Comparison of ENCODE assay signal across 8 mouse cellular contexts in the genomic region with DNA sequence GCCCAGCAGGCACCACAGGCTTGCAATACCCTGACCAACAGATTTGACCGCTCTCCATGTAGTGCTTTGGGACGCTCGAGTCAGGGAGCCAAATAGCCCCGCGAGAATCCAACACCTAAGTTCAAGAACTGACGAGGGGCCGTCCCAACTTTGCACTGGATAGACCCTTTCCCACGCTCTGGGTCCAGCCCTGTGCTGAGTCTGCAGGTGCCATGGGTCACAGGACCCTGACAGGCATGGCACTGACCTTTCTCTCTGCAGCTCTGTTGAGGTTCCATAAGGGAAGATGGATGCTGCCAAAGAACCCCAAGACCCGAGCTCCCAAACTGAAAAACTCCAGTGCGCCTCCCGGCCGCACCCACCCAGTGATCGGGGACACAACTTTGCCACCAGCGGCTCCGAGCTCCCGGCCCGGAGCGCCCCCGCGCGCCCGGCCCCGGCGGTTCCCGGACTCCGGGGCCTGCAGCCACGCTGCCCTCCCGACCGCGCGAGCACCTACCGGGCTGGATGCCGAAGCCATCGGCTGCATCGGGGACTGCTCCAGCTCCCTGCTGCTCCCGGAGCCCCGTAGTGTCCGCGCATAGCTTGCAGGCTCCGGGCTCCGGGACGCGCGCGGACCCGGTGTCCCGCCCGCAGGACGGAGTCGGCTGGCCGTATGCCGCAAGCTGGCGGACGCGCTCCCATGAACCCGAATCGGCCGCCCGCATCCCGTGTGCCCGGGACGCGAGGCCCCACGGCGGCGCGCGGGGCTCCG. TPM values are rescaled to one million over a fixed set of nuclear protein-coding genes. Genes with fewer than 3 reads are reported as not detected.
A peak's percentile ranks its signal among the peaks of the same experiment; 100 is the strongest.
DNase-seq lines count a peak whose midpoint lies in the region; ATAC-seq and TF ChIP-seq lines count a peak whose summit lies in the region.

No protein-coding gene starts in this region.

- H3K27me3 ChIP-seq in cerebellum, adult 2 months (ENCODE audit: control insufficient read depth, insufficient read depth, low read length) = no peaks in the 10 kb centered on the region
- H3K27me3 ChIP-seq in hindbrain, embryonic 12.5 days = peaks cover 9% of the 10 kb centered on the region
- H3K27me3 ChIP-seq in lung, embryonic 16.5 days (ENCODE audit: control insufficient read depth, insufficient read depth, low read depth, low read length) = no peaks in the 10 kb centered on the region

- no peak for TF ChIP-seq POLR2A in cerebellum, adult 2 months (IDR thresholded peaks at IDR 0.05; ENCODE audit: borderline replicate concordance, insufficient read depth, low read length)

- under 1% methylated on average over 69 of the region's 69 CpGs for WGBS in cerebellum, adult 2 months
- WGBS in hindbrain, embryonic 12.5 days = under 1% methylated on average over 69 of the region's 69 CpGs
- under 1% methylated on average over 65 of the region's 69 CpGs for WGBS in lung, embryonic 16.5 days

- no peak overlapping the region for H3K27ac ChIP-seq in cerebellum, adult 2 months (ENCODE audit: insufficient read depth, low read length)
- H3K27ac ChIP-seq in hindbrain, embryonic 12.5 days = peak overlapping the region; percentile 37; the same call in 1 of the 2 replicates
- peak overlapping the region; percentile 77 for H3K27ac ChIP-seq in lung, embryonic 16.5 days (ENCODE audit: low read length)

- peak; percentile 31 for ATAC-seq in frontal cortex, adult (ENCODE audit: low TSS enrichment)
- ATAC-seq in hindbrain, embryonic 12.5 days (ENCODE audit: low FRiP score) = peak; percentile 70
- peak; percentile 65 for ATAC-seq in lung, embryonic 16.5 days (ENCODE audit: low read depth)
- no peak for ATAC-seq in CD4-positive, CD25-positive, alpha-beta regulatory T cell, adult 4 months

- peak overlapping the region; percentile 78 for H3K9ac ChIP-seq in hindbrain, embryonic 12.5 days
- H3K9ac ChIP-seq in lung, embryonic 16.5 days (ENCODE audit: low read length) = peak overlapping the region; percentile 81

- peak overlapping the region; percentile 52 for H3K4me3 ChIP-seq in cerebellum, adult 2 months (replicated peaks; ENCODE audit: insufficient read depth, low read depth, low read length)
- peak overlapping the region; percentile 69 for H3K4me3 ChIP-seq in hindbrain, embryonic 12.5 days
- peak overlapping the region; percentile 76 for H3K4me3 ChIP-seq in lung, embryonic 16.5 days (ENCODE audit: low read length)

- H3K4me2 ChIP-seq in hindbrain, embryonic 12.5 days (replicated peaks) = peak overlapping the region; percentile 98
- H3K4me2 ChIP-seq in lung, embryonic 16.5 days (ENCODE audit: low read depth, low read length) = peak overlapping the region; percentile 97

- peak; percentile 32; the same call in 1 of the 2 replicates for TF ChIP-seq CTCF in cerebellum, adult 2 months (IDR thresholded peaks at IDR 0.05; ENCODE audit: borderline replicate concordance, insufficient read depth, low read depth, low read length)

- no peaks in the 10 kb centered on the region for H3K9me3 ChIP-seq in hindbrain, embryonic 12.5 days (replicated peaks)
- H3K9me3 ChIP-seq in lung, embryonic 16.5 days (ENCODE audit: control insufficient read depth, low read length) = no peaks in the 10 kb centered on the region

- H3K36me3 ChIP-seq in hindbrain, embryonic 12.5 days = no peaks in the 10 kb centered on the region
- H3K36me3 ChIP-seq in lung, embryonic 16.5 days (ENCODE audit: control insufficient read depth, insufficient read depth, low read length) = no peaks in the 10 kb centered on the region

- DNase-seq in R1 (ENCODE audit: low read depth, low spot score) = peak; percentile 62
- DNase-seq in cerebellum, adult 2 months = peak; percentile 74 to 75
- DNase-seq in layer of hippocampus, postnatal 14 days (ENCODE audit: low spot score in 2 of 2) = peak; percentile 45 to 46
- DNase-seq in retina, embryonic 14.5 days (ENCODE audit: low spot score) = peak; percentile 52

- peaks cover 11% of the 10 kb centered on the region; the same call in 1 of the 2 replicates for H3K4me1 ChIP-seq in cerebellum, adult 2 months (ENCODE audit: control insufficient read depth, insufficient read depth, low read length)
- peaks cover 20% of the 10 kb centered on the region for H3K4me1 ChIP-seq in hindbrain, embryonic 12.5 days
- H3K4me1 ChIP-seq in lung, embryonic 16.5 days (replicated peaks; ENCODE audit: control insufficient read depth, insufficient read depth, low read length) = peaks cover 24% of the 10 kb centered on the region

RNA-seq across cellular contexts. Expression of a gene that starts 0.5 kb away (rescaled TPM):
- polyA plus RNA-seq in cerebellum, adult 2 months (2012; rRNA removed) = 73.3 and 75.7 TPM in 2 replicates
- polyA plus RNA-seq in hindbrain, embryonic 12.5 days (2016; fragmentation: Nextera tagmentation; extraction: Ambion mirVana) = 20.6 and 22.4 TPM in 2 replicates
- total RNA-seq in layer of hippocampus, postnatal 14 days (2021) = 10 to 100 TPM; 49.9 to 57.7 TPM
- polyA plus RNA-seq in lung, embryonic 16.5 days (2015; fragmentation: Nextera tagmentation; extraction: Ambion mirVana) = 11.4 and 11.6 TPM in 2 replicates
- polyA plus RNA-seq in CD4-positive, CD25-positive, alpha-beta regulatory T cell, adult 4 months (2017; shearing (Covaris generic)) = not detected

Comparison
In these comparisons a context has a peak if more than half of its experiments do, and no peak if none do; other contexts are left out.
1. RNA of a gene that starts 0.5 kb away (polyA plus RNA-seq): 73.3 to 75.7 TPM in cerebellum, adult 2 months, 20.6 to 22.4 TPM in hindbrain, embryonic 12.5 days and 11.4 to 11.6 TPM in lung, embryonic 16.5 days; not detected in CD4-positive, CD25-positive, alpha-beta regulatory T cell, adult 4 months; every median in the first group is over 10 times any median in the second.
2. Peak in every context shown above with its lines, with median percentiles within 50 percentile points of each other: DNase-seq and H3K4me3 ChIP-seq.